Mouse (Mus musculus) midbrain, embryonic 14.5 days (tissue): Measurements from ENCODE around the gene Cfap43. TPM values are rescaled to one million over a fixed set of nuclear protein-coding genes. Genes with fewer than 3 reads are reported as not detected.

Experiments used
- ATAC-seq: fragments of 200-750 bp; cut with Nextera tagmentation; 2 replicates; pipeline ENCODE4 v1.8.0; 2017; ENCODE audit warnings: moderate number of reproducible peaks, moderate library complexity; ENCODE audit not compliant: low FRiP score, low TSS enrichment
- DNase-seq: peaks from one replicate; pipeline ENCODE4 v3.0.0-alpha.2; 2015
- H3K27ac ChIP-seq: fragments of 300-500 bp; sonication (generic); replicated peaks from 2 replicates; pipeline ENCODE4 v1.5.1; 2014; ENCODE audit warnings: mild to moderate bottlenecking, low read depth, low read length, moderate library complexity
- H3K27me3 ChIP-seq: fragments of 300-500 bp; sonication (generic); 2 replicates; pipeline ENCODE4 v1.6.1; 2014; ENCODE audit warnings: low read length, control low read depth, mixed read lengths; ENCODE audit not compliant: control insufficient read depth, insufficient read depth
- H3K36me3 ChIP-seq: fragments of 300-500 bp; sonication (generic); 2 replicates; pipeline ENCODE4 v1.6.1; 2014; ENCODE audit warnings: low read length, control low read depth; ENCODE audit not compliant: control insufficient read depth, insufficient read depth
- H3K4me1 ChIP-seq: fragments of 300-500 bp; sonication (generic); 2 replicates; pipeline ENCODE4 v1.6.1; 2014; ENCODE audit warnings: mild to moderate bottlenecking, antibody characterized with exemption, low read length, control low read depth; ENCODE audit not compliant: control insufficient read depth, insufficient read depth
- H3K4me2 ChIP-seq: fragments of 300-500 bp; sonication (generic); 2 replicates; pipeline ENCODE4 v1.6.1; 2014; ENCODE audit warnings: mild to moderate bottlenecking, low read length, moderate library complexity
- H3K4me3 ChIP-seq: fragments of 300-500 bp; sonication (generic); replicated peaks from 2 replicates; pipeline ENCODE4 v1.5.1; 2014; ENCODE audit warnings: low read depth, low read length
- H3K9ac ChIP-seq: fragments of 300-500 bp; sonication (generic); replicated peaks from 2 replicates; pipeline ENCODE4 v1.6.1; 2014; ENCODE audit warnings: mild to moderate bottlenecking, low read length, moderate library complexity
- H3K9me3 ChIP-seq: fragments of 300-500 bp; sonication (generic); 2 replicates; pipeline ENCODE4 v1.6.1; 2016; ENCODE audit warnings: low read length, control low read depth, mixed read lengths; ENCODE audit not compliant: control insufficient read depth
- WGBS: fragments of 180-500 bp; shearing (Covaris S2); extraction: QIAGEN DNeasy Blood & Tissue Kit; methylation state at CpG from one replicate; pipeline ENCODE4 v1.1.7; 2014; 5-methylcytosine and 5-hydroxymethylcytosine counted together
- polyA plus RNA-seq: library from polyadenylated mRNA; unstranded; fragments of >200 nt; fragmentation: Nextera tagmentation; extraction: Ambion mirVana; gene quantifications from 2 replicates; pipeline ENCODE4 v1.2.1, GENCODE M21; 2014

Gene Cfap43
- polyA plus RNA-seq, 1 experiment from 2014 or later = 0.47 TPM

GRCm38 (mm10) chr19:47724903-47725302 lies 194.2 kb downstream of the Cfap43 start:
- no peaks in the 10 kb centered on the region for H3K9me3 ChIP-seq
- WGBS = 84% methylated on average over 4 of the region's 4 CpGs
- DNase-seq (no peak), ATAC-seq (no peak)
- H3K9ac ChIP-seq = no peak overlapping the region
- no peaks in the 10 kb centered on the region for H3K36me3 ChIP-seq
- H3K4me3 ChIP-seq = no peak overlapping the region
- no peak overlapping the region for H3K27ac ChIP-seq
- H3K27me3 ChIP-seq = no peaks in the 10 kb centered on the region
- H3K4me2 ChIP-seq = no peak overlapping the region
- no peaks in the 10 kb centered on the region for H3K4me1 ChIP-seq

DNA sequence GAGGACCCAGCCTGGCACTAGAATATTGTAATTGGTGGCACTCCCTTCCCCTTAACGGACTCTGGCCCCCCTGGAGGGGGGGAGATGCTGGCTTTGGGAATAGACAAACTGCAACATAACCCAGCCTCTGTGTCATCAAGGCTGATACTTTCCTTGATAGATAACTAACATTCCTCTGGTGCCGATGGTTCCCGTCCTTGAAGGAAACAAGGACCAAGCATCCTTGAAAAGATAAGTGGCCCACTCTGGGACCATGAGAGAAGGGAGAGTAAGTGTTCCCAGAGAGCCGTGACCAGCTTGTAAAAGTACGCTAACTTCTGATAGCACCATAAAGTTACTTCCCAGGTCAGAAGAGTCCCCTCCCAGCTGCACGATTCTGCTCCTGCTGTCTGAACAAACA lies 196.6 kb downstream of the Cfap43 start:
- ATAC-seq (no peak), DNase-seq (no peak)
- 87% methylated on average over 6 of the region's 6 CpGs for WGBS
- Histone ChIP-seq H3K9ac (no peak overlapping the region), H3K27me3 (no peaks in the 10 kb centered on the region), H3K4me3 (no peak overlapping the region), H3K27ac (no peak overlapping the region), H3K36me3 (no peaks in the 10 kb centered on the region), H3K9me3 (no peaks in the 10 kb centered on the region), H3K4me1 (no peaks in the 10 kb centered on the region), H3K4me2 (no peak overlapping the region)

- H3K9ac ChIP-seq = no peak overlapping the region
- H3K9me3 ChIP-seq = no peaks in the 10 kb centered on the region
- ATAC-seq (no peak), DNase-seq (no peak)
- H3K4me2 ChIP-seq = no peak overlapping the region
- no peak overlapping the region for H3K4me3 ChIP-seq
- WGBS = 94% methylated on average over 3 of the region's 3 CpGs
- H3K27ac ChIP-seq = no peak overlapping the region
- H3K4me1 ChIP-seq = no peaks in the 10 kb centered on the region
- no peaks in the 10 kb centered on the region for H3K27me3 ChIP-seq
- H3K36me3 ChIP-seq = no peaks in the 10 kb centered on the region
These were observed 199.9 kb downstream of the Cfap43 start for GRCm38 (mm10) chr19:47719147-47719546.

DNA sequence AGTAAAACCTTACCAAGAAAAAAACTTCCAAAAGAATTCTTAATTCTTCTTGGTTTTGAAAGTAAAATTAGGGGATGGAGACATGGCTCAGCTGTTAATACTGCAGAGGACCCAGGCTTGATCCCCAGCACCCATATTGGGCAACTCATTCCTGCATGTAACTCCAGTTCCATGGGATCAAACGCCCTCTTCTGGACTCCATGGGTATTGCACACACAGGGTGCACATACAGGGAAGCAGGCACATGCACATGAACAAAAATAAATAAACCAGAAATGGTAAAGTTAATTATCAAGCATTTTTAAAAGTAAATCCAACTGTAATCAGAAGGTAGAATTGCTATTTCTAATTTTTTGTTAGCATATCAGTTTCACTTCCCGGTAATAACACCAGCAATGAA lies 202.9 kb downstream of the Cfap43 start:
- Histone ChIP-seq H3K27ac (no peak overlapping the region), H3K9me3 (no peaks in the 10 kb centered on the region), H3K4me2 (no peak overlapping the region), H3K4me1 (no peaks in the 10 kb centered on the region), H3K4me3 (no peak overlapping the region), H3K36me3 (no peaks in the 10 kb centered on the region), H3K27me3 (no peaks in the 10 kb centered on the region), H3K9ac (no peak overlapping the region)
- no peak for DNase-seq
- no peak for ATAC-seq
- 67% methylated on average over 2 of the region's 2 CpGs for WGBS

DNA sequence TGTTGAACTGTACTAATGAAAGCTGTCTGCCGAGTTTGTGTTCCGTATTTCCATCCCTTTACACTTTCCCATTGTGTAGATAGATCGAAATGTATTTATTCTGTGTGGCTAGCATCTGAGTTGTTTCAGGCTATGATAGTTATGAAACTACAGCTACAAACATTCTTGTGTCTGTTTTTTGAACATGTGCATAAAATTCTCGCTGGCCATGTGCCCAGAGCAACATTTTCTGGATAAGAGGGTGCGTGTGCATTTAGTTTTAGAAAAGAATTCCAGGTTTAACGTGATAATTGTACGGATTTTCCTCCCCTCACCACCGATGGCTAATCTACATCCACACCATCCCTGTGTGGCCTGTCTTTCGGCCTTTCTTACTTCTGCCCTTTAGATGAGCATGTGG lies 205.6 kb downstream of the Cfap43 start:
- H3K27ac ChIP-seq = no peak overlapping the region
- H3K9ac ChIP-seq = no peak overlapping the region
- DNase-seq (no peak), ATAC-seq (no peak)
- no peaks in the 10 kb centered on the region for H3K9me3 ChIP-seq
- no peak overlapping the region for H3K4me2 ChIP-seq
- no peaks in the 10 kb centered on the region for H3K36me3 ChIP-seq
- 89% methylated on average over 9 of the region's 9 CpGs for WGBS
- no peak overlapping the region for H3K4me3 ChIP-seq
- no peaks in the 10 kb centered on the region for H3K4me1 ChIP-seq
- no peaks in the 10 kb centered on the region for H3K27me3 ChIP-seq

- Histone ChIP-seq H3K36me3 (no peaks in the 10 kb centered on the region), H3K4me1 (no peaks in the 10 kb centered on the region), H3K27me3 (no peaks in the 10 kb centered on the region), H3K4me3 (no peak overlapping the region), H3K27ac (no peak overlapping the region), H3K4me2 (no peak overlapping the region), H3K9me3 (no peaks in the 10 kb centered on the region), H3K9ac (no peak overlapping the region)
- DNase-seq (no peak), ATAC-seq (no peak)
- WGBS = 86% methylated on average over 4 of the region's 4 CpGs
These were observed 208.7 kb downstream of the Cfap43 start for GRCm38 (mm10) chr19:47710376-47710775.

DNA sequence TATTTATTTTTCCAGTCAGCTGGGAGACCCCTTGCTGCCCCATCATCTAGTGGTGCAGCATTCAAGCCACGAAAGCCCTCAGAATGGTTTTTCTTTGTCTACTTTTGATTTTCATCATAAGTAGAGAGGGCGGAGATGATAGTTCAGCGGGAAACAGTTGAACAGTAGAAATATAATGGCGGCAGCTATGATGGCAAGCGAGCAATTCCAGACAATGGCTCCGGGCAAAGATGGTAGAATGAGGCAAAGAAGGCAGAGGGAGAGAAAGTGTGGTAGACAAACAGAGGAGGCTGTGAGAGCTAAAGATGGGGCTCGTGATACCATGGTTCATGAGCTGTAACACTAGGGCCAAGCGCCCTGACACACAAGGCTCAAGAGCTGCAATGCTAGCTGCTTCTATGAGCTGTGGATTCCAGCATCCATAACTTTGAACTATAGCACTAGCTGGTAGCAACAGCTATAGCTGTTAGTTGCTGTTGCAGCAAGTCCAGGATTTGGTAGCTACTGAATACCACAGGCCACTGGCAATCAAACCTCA lies 213.2 kb downstream of the Cfap43 start:
- WGBS = 92% methylated on average over 8 of the region's 8 CpGs
- H3K4me1 ChIP-seq = 0 out of 2 replicates have a peak, but pooled peaks cover 2% of the 10 kb centered on the region
- DNase-seq = no peak
- no peak for ATAC-seq
- no peak overlapping the region for H3K9ac ChIP-seq
- H3K9me3 ChIP-seq = no peaks in the 10 kb centered on the region
- H3K4me3 ChIP-seq = no peak overlapping the region
- H3K4me2 ChIP-seq = no peak overlapping the region
- H3K27me3 ChIP-seq = no peaks in the 10 kb centered on the region
- no peaks in the 10 kb centered on the region for H3K36me3 ChIP-seq
- no peak overlapping the region for H3K27ac ChIP-seq

DNA sequence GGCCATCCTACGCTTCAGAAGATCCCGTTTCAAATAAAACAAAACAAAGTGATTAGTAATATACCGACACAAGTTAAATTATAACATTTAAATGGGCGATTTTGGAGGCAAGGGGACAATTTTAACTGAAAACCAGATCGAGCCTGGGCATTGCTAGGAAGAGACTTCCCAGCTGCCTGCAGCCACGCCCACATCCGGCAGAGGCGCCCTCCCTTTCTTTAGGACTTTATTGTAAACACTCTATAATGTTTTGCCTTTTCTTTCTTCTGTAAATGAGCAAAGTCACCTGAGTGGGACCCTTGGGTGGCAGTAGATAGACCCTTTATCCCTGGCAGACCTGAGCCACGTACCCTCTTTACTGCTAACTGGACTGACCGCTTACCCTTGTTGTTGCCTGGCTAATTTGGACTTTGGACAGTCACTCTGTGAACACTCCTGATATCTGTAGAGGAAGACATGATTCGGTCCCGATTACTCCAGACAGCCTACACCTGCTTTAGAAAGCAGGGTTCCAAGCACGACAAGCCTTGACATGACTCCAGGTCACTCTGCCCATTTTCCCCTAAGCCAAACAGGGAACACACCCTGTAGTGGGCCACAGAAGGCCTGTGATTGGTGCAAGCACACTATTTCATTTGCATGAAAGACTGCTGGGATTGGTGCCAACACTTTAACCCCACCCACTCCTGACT lies 213.9 kb downstream of the Cfap43 start:
- H3K27me3 ChIP-seq = no peaks in the 10 kb centered on the region

DNA sequence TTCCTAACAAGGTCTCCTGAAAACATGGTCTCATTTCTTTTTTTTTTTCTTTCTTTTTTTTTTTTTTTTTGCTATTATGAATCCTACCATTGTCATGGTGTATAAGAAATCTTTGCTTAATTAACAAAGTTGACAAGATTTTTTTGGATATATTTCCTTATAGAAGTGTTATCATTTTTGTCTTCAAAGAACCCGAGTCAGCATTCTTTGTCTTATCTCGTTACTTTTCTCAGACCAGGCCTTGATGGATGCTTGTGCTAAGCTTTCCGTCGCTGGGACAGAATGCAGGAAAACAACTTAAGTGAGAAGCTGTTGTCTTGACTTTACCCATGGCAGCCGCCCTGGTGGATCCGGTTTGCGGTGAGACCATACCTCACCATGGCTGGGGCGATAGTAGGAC lies 218.6 kb downstream of the Cfap43 start:
- WGBS = 77% methylated on average over 8 of the region's 8 CpGs
- Histone ChIP-seq H3K9ac (no peak overlapping the region), H3K4me3 (no peak overlapping the region), H3K4me1 (0 out of 2 replicates have a peak, but pooled peaks cover 3% of the 10 kb centered on the region), H3K4me2 (no peak overlapping the region), H3K9me3 (no peaks in the 10 kb centered on the region), H3K36me3 (no peaks in the 10 kb centered on the region), H3K27me3 (no peaks in the 10 kb centered on the region), H3K27ac (no peak overlapping the region)
- DNase-seq = no peak
- no peak for ATAC-seq

More for the DNA sequence above, 213.9 kb downstream of the Cfap43 start:
- DNase-seq (no peak), ATAC-seq (no peak)
- Histone ChIP-seq H3K27ac (no peak overlapping the region), H3K36me3 (no peaks in the 10 kb centered on the region), H3K4me1 (0 out of 2 replicates have a peak, but pooled peaks cover 3% of the 10 kb centered on the region), H3K4me3 (no peak overlapping the region), H3K9ac (no peak overlapping the region), H3K9me3 (no peaks in the 10 kb centered on the region), H3K4me2 (no peak overlapping the region)
- 79% methylated on average over 13 of the region's 13 CpGs for WGBS
